Mouse (Mus musculus) embryonic facial prominence, embryonic 11.5 days (tissue): ENCODE data around the gene Rcor1. TPM values are rescaled to one million over a fixed set of nuclear protein-coding genes. Genes with fewer than 3 reads are reported as not detected.

Experiments
- ATAC-seq: fragments of 200-750 bp; cut with Nextera tagmentation; replicated peaks from 2 replicates; pipeline ENCODE4 v1.8.0; 2017; ENCODE audit warnings: low read depth; ENCODE audit not compliant: insufficient number of reproducible peaks, low FRiP score, low TSS enrichment
- DNase-seq: peaks from one replicate; pipeline ENCODE4 v3.0.0-alpha.2; 2015; ENCODE audit warnings: low spot score
- H3K27ac ChIP-seq: fragments of 300-500 bp; sonication (generic); replicated peaks from 2 replicates; pipeline ENCODE4 v1.5.1; 2014; ENCODE audit warnings: mild to moderate bottlenecking, low read depth, low read length, control low read depth
- H3K27me3 ChIP-seq: fragments of 300-500 bp; sonication (generic); 2 replicates; pipeline ENCODE4 v1.6.1; 2014; ENCODE audit warnings: mild to moderate bottlenecking, low read length, moderate library complexity, mixed read lengths; ENCODE audit not compliant: control insufficient read depth, insufficient read depth
- H3K36me3 ChIP-seq: fragments of 300-500 bp; sonication (generic); replicated peaks from 2 replicates; pipeline ENCODE4 v1.6.1; 2014; ENCODE audit warnings: low read depth, mild to moderate bottlenecking, low read length, moderate library complexity, mixed read lengths; ENCODE audit not compliant: control insufficient read depth, insufficient read depth
- H3K4me1 ChIP-seq: fragments of 300-500 bp; sonication (generic); 2 replicates; pipeline ENCODE4 v1.6.1; 2014; ENCODE audit warnings: low read length, mixed read lengths; ENCODE audit not compliant: control insufficient read depth, insufficient read depth
- H3K4me2 ChIP-seq: fragments of 300-500 bp; sonication (generic); 2 replicates; pipeline ENCODE4 v1.6.1; 2014; ENCODE audit warnings: low read depth, mild to moderate bottlenecking, control low read depth, low read length, moderate library complexity
- H3K4me3 ChIP-seq: fragments of 300-500 bp; sonication (generic); 2 replicates; pipeline ENCODE4 v1.5.1; 2014; ENCODE audit warnings: low read depth, low read length, control low read depth
- H3K9ac ChIP-seq: fragments of 300-500 bp; sonication (generic); replicated peaks from 2 replicates; pipeline ENCODE4 v1.6.1; 2014; ENCODE audit warnings: mild to moderate bottlenecking, control low read depth, low read length
- H3K9me3 ChIP-seq: fragments of 300-500 bp; sonication (generic); replicated peaks from 2 replicates; pipeline ENCODE4 v1.6.1; 2016; ENCODE audit warnings: mild to moderate bottlenecking, low read length, inconsistent platforms, mixed read lengths; ENCODE audit not compliant: control insufficient read depth
- WGBS: fragments of 180-500 bp; shearing (Covaris S2); extraction: QIAGEN DNeasy Blood & Tissue Kit; methylation state at CpG from one replicate; pipeline ENCODE4 v1.1.7; 2014; 5-methylcytosine and 5-hydroxymethylcytosine counted together
- polyA plus RNA-seq: library from polyadenylated mRNA; unstranded; fragments of >200 nt; fragmentation: Nextera tagmentation; extraction: Ambion mirVana; gene quantifications from 2 replicates; pipeline ENCODE4 v1.2.1, GENCODE M21; 2014

Gene Rcor1
- polyA plus RNA-seq, 1 experiment from 2014 or later, result 16.9 TPM

DNA sequence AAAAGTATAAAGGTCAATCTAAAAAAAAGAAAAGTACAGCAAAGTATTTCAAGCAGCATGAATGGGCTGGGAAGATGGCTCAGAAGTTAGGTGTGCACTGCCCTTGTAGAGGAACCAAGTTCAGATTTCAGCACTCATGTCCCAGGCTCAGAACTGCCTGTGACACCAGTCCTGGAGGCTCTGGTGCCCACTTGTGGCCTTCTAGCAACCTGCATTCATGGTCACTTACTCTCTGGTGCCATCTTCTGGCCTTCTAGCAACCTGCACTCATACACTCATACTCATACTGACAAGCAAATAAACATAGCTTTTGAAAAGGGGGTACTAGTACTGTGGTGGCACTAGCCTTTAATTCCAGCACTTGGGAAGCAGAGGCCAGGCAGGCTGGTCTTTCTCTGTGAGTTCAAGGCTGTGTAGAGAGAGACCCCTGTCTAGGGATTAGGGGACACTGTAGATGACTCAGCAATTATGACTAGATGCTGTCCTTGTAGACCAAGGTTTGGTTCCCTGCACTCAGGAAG is 83.2 kb downstream of the Rcor1 start:
- H3K9me3 ChIP-seq, result no peaks in the 10 kb centered on the region
- H3K36me3 ChIP-seq, result no peaks in the 10 kb centered on the region; the same call in 1 of the 2 replicates
- no peaks in the 10 kb centered on the region for H3K27me3 ChIP-seq
- H3K4me2 ChIP-seq, result no peak overlapping the region
- no peak overlapping the region for H3K9ac ChIP-seq
- DNase-seq, result no peak
- no peak for ATAC-seq
- H3K4me1 ChIP-seq, result no peaks in the 10 kb centered on the region
- no peak overlapping the region for H3K27ac ChIP-seq
- H3K4me3 ChIP-seq, result no peak overlapping the region

DNA sequence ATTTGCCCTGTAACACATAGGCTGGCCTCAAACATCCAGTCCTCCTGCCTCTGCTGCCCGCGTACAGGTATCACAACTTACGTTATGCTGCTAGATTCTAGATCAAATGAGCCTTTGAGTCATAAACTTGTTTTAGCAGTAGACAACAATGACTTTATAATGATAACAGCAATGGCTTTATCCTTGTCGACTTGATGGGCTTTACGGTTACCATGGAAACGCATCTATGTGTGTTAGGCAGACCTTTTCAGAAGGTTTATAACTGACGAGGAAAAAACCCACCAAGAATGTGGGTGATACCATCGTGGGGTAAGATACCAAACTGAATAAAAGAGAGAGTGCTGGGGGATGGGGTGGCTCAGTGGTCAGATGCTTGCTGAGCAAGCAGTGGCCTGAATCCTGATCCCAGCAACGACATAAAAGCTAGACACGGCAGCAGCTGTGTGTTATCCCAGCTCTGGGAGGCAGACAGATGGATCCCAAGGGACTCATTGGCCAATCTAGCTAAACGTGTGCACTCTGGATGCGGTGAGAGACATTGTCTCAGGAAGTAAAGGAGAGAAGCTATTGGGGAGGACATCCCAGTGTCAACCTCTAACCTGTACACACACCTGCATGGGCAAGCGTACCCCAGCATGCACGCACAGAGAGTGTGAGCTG is 85.6 kb downstream of the Rcor1 start:
- no peak overlapping the region for H3K4me3 ChIP-seq
- no peak overlapping the region for H3K4me2 ChIP-seq
- H3K9ac ChIP-seq, result no peak overlapping the region
- H3K27ac ChIP-seq, result no peak overlapping the region
- no peaks in the 10 kb centered on the region for H3K4me1 ChIP-seq
- DNase-seq (no peak), ATAC-seq (no peak)
- H3K36me3 ChIP-seq, result no peaks in the 10 kb centered on the region
- H3K27me3 ChIP-seq, result no peaks in the 10 kb centered on the region
- 79% methylated on average over 14 of the region's 14 CpGs for WGBS
- no peaks in the 10 kb centered on the region for H3K9me3 ChIP-seq

DNA sequence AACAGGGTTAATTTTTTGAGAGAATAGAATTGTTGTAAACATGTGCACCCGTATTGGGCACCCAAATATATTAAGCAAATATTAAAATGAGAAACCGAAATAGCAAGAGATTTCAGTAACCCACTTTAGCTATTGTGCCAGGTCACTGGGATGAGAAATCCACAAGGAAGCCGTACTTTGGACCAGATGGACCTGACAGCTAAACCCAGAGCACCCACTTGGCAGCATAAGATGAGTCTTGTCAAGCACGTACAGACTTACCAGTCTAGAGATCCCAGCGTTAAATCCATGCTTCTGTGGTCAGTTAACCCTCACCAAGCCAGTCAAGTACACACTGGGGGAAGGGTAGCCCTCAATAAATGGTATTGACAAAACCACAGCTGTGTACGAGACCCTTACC is 86.5 kb downstream of the Rcor1 start:
- DNase-seq, result no peak

DNA sequence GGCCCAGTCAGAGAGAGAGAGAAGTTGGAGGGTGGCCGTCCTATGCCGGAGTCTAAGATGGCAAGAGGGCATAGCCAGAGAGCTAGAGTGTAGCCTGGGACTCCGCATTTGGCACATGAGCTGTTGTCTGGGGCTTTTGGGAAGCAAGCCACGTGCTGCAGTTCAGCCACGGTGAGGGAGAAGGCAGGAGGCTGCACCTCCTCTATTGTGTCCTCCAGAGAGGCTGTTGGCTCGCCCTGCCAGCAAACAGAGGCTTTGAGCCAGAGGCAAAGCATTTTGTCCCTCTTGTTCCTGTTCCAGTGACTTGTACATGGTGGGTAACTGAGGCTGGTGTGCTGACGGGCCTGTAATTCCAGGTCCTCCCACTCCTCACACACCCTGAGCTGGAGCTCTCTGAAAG is 95.0 kb downstream of the Rcor1 start:
- H3K27me3 ChIP-seq, result no peaks in the 10 kb centered on the region

More for the DNA sequence above, 86.5 kb downstream of the Rcor1 start:
- no peak overlapping the region for H3K4me2 ChIP-seq
- H3K9me3 ChIP-seq, result no peaks in the 10 kb centered on the region
- H3K9ac ChIP-seq, result no peak overlapping the region
- no peak for ATAC-seq
- no peak overlapping the region for H3K4me3 ChIP-seq
- H3K27me3 ChIP-seq, result no peaks in the 10 kb centered on the region
- no peak overlapping the region for H3K27ac ChIP-seq
- 74% methylated on average over 6 of the region's 6 CpGs for WGBS
- no peaks in the 10 kb centered on the region for H3K36me3 ChIP-seq
- no peaks in the 10 kb centered on the region for H3K4me1 ChIP-seq

DNA sequence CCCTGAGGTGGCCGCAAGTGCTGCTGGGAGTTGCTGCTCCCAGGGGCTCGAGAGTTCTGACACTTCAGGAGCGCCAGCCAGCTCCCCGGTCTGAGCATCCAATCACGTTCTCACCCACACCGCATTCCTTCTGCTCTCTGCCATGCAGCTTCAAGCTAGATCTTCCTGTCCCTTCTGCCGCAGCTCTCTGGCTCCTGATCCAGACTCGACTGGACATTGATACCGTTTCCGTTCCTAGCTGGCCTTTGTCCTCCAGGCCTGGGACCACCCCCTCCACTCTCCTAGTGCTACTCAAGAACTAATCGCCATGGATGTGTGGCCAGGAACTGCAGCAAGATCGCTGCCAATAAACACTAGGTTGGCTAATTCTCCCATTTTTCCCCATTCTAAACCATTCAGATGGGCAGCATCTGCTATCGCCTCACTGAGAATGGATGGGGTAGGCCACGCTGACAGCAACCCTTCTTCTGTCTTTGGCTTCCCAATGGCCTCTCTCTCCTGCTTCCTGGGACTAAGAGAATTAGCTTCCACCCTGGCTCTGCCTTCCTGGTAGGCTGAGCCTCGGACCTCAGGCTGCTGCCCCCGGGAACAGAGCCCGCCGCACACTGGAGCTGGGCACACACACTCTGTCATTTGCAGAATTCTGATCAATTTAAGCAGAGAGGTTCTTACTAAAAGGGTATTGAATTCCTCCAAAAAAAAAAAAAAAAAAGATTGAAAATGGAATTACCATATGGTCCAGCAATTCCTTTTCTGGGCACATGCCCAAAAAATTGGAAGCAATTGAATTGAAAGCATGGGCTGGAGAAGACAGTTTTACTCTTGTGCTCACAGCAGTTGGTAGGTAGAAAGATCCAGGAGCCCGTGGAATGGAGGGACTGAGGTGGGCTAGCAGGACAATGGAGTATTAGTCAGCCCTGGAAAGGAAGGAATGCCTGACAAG is 95.9 kb downstream of the Rcor1 start:
- Histone ChIP-seq H3K36me3 (no peaks in the 10 kb centered on the region), H3K27ac (no peak overlapping the region), H3K4me2 (no peak overlapping the region), H3K4me1 (no peaks in the 10 kb centered on the region), H3K4me3 (no peak overlapping the region), H3K27me3 (no peaks in the 10 kb centered on the region), H3K9me3 (no peaks in the 10 kb centered on the region), H3K9ac (no peak overlapping the region)
- WGBS, result 77% methylated on average over 19 of the region's 19 CpGs
- DNase-seq (no peak), ATAC-seq (no peak)

More for the DNA sequence above, 95.0 kb downstream of the Rcor1 start:
- WGBS, result 83% methylated on average over 7 of the region's 7 CpGs
- Histone ChIP-seq H3K4me3 (no peak overlapping the region), H3K36me3 (no peaks in the 10 kb centered on the region), H3K9ac (no peak overlapping the region), H3K9me3 (no peaks in the 10 kb centered on the region), H3K4me2 (no peak overlapping the region), H3K4me1 (no peaks in the 10 kb centered on the region), H3K27ac (no peak overlapping the region)
- ATAC-seq (no peak), DNase-seq (no peak)

DNA sequence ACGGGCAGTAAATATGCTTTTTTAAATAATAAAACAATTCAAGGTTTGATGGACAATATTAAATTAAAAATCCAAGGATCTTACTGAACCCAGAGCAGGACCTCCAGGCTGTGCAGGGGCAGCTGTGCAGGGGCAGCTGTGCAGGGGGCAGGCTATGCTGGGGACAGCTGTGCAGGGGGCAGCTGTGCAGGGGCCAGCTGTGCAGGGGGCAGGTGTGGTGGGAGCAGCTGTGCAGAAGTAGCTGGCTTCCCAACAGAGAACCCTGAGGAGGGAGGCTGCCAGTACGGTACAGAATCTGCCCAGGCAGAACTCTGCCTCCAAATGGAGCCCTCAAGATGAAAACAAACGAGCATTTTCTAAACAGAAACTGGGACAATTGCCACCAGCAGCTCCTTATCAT is 96.8 kb downstream of the Rcor1 start:
- no peaks in the 10 kb centered on the region for H3K36me3 ChIP-seq
- DNase-seq, result no peak
- no peaks in the 10 kb centered on the region for H3K27me3 ChIP-seq
- H3K9ac ChIP-seq, result no peak overlapping the region
- no peak overlapping the region for H3K4me3 ChIP-seq
- no peak overlapping the region for H3K4me2 ChIP-seq
- no peak for ATAC-seq
- H3K4me1 ChIP-seq, result no peaks in the 10 kb centered on the region
- H3K9me3 ChIP-seq, result no peaks in the 10 kb centered on the region
- WGBS, result 76% methylated on average over 3 of the region's 3 CpGs
- H3K27ac ChIP-seq, result no peak overlapping the region

DNA sequence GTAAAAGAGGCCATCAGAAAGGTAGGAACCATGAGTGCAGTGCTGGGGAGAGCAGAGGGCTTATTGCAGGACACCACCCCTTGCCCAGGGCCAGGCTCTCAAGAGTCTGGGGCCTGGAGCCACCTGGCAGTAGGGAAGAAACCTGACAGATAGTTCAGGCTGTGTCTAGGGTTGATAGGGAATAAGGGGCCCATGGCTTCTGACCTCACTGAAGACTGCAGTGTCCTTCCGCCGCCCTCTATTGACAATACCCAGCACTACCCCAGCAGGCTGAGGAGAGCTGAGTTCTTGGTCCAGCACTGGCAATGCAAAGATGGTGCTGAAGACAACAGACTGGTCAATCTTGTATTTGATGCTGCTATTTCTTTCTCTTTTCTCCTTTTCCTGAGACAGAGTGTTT is 97.9 kb downstream of the Rcor1 start:
- Histone ChIP-seq H3K27ac (no peak overlapping the region), H3K4me2 (no peak overlapping the region), H3K9me3 (no peaks in the 10 kb centered on the region), H3K36me3 (no peaks in the 10 kb centered on the region), H3K4me3 (no peak overlapping the region), H3K27me3 (no peaks in the 10 kb centered on the region), H3K9ac (no peak overlapping the region), H3K4me1 (no peaks in the 10 kb centered on the region)
- ATAC-seq (no peak), DNase-seq (no peak)
- WGBS, result 48% methylated on average over 2 of the region's 2 CpGs

DNA sequence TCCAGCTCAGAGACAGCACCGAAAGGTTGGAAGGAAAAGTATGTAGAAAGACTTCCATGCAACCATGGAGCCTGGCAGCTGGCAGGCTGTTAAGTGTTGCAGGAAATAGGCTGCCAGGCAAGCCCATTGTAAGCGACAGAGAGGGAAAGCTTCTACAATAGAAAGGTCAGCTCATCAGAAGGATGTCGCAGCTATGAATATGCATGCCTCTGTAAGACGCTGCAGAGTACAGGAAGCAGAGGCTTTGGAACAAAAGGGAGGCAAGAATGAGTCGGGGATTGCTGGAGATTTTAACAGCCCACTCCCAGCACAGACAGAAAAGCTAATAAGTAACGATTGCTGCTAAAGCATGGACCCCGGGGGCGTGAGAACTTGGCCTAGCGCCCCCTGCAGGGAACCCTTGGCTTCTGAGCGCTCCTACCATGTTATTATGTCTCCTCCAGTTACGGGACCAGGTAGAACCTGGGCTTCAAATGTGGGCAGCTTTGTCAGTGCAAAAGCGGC is 103.9 kb downstream of the Rcor1 start:
- DNase-seq, result peak; percentile 48
- 0 out of 2 replicates have a peak, but pooled peaks have one; percentile 45 for ATAC-seq
- no peak overlapping the region for H3K9ac ChIP-seq
- H3K4me2 ChIP-seq, result no peak overlapping the region
- H3K36me3 ChIP-seq, result no peaks in the 10 kb centered on the region
- H3K27ac ChIP-seq, result peak overlapping the region; percentile 52
- 23% methylated on average over 12 of the region's 12 CpGs for WGBS
- H3K4me3 ChIP-seq, result no peak overlapping the region
- no peaks in the 10 kb centered on the region for H3K27me3 ChIP-seq
- H3K9me3 ChIP-seq, result no peaks in the 10 kb centered on the region
- H3K4me1 ChIP-seq, result peaks cover 3% of the 10 kb centered on the region; the same call in 1 of the 2 replicates
